Mouse (Mus musculus) MEL (cell line): ENCODE data around the gene Actbl2. TPM values are rescaled to one million over a fixed set of nuclear protein-coding genes. Genes with fewer than 3 reads are reported as not detected.

Experiments
- DNase-seq: peaks from one replicate; pipeline ENCODE4 v3.0.0; 2011; ENCODE audit warnings: low read depth, low spot score
- H3K27ac ChIP-seq: 2 replicates; pipeline ENCODE4 v1.5.1; 2012; ENCODE audit warnings: low read depth, mild to moderate bottlenecking, control low read depth, low read length, moderate library complexity; ENCODE audit not compliant: control insufficient read depth
- H3K27me3 ChIP-seq, 2 experiments: fragments of 150-350 bp in 1 of 2; sonication (generic) in 1 of 2; 2 replicates each; pipeline ENCODE4 v1.6.1; 2012; ENCODE audit warnings: low read length in 2 of 2, mild to moderate bottlenecking in 2 of 2, improper control_type of control experiment in 1 of 2, moderate library complexity in 1 of 2; ENCODE audit not compliant: insufficient read depth in 2 of 2, control insufficient read depth in 1 of 2
- H3K36me3 ChIP-seq, 2 experiments: 2 replicates each; pipeline ENCODE4 v1.6.1; 2012 to 2014; ENCODE audit warnings: low read length in 2 of 2, improper control_type of control experiment in 1 of 2, inconsistent platforms in 1 of 2, mild to moderate bottlenecking in 1 of 2; ENCODE audit not compliant: insufficient read depth in 2 of 2, control insufficient read depth in 1 of 2
- H3K4me1 ChIP-seq, 2 experiments: fragments of 150-350 bp in 1 of 2; sonication (generic) in 1 of 2; 2 replicates each; pipeline ENCODE4 v1.6.1; 2012; ENCODE audit warnings: low read length in 2 of 2, improper control_type of control experiment in 1 of 2, mild to moderate bottlenecking in 1 of 2; ENCODE audit not compliant: insufficient read depth in 2 of 2, control insufficient read depth in 1 of 2
- H3K4me3 ChIP-seq, 2 experiments: fragments of 150-350 bp in 1 of 2; sonication (generic) in 1 of 2; 2 replicates each; pipeline ENCODE4 v1.5.1; 2012; ENCODE audit warnings: low read depth in 2 of 2, low read length in 2 of 2, mild to moderate bottlenecking in 2 of 2, moderate library complexity in 2 of 2, control low read depth in 1 of 2, improper control_type of control experiment in 1 of 2; ENCODE audit not compliant: control insufficient read depth in 1 of 2, insufficient read depth in 1 of 2
- H3K79me2 ChIP-seq: 2 replicates; pipeline ENCODE4 v1.6.1; 2012; ENCODE audit warnings: mild to moderate bottlenecking, low read length, moderate library complexity; ENCODE audit not compliant: control insufficient read depth, poor library complexity, insufficient read depth
- H3K9ac ChIP-seq: 2 replicates; pipeline ENCODE4 v1.6.1; 2012; ENCODE audit warnings: low read depth, mild to moderate bottlenecking, control low read depth, low read length, moderate library complexity; ENCODE audit not compliant: control insufficient read depth, poor library complexity, severe bottlenecking
- H3K9me3 ChIP-seq: fragments of 150-350 bp; sonication (generic); replicated peaks from 2 replicates; pipeline ENCODE4 v1.6.1; 2012; ENCODE audit warnings: mild to moderate bottlenecking, low read length, improper control_type of control experiment, moderate library complexity; ENCODE audit not compliant: insufficient read depth
- BHLHE40 ChIP-seq: IDR thresholded peaks from 2 replicates; pipeline ENCODE4 v1.6.1; 2012; ENCODE audit warnings: low read depth, mild to moderate bottlenecking, inconsistent platforms, low read length, improper control_type of control experiment, borderline replicate concordance
- CHD1 ChIP-seq: IDR thresholded peaks from 2 replicates; pipeline ENCODE4 v1.6.1; 2012; ENCODE audit warnings: low read depth, mild to moderate bottlenecking, inconsistent platforms, low read length, improper control_type of control experiment
- CHD2 ChIP-seq: IDR thresholded peaks from 2 replicates; pipeline ENCODE4 v1.6.1; 2011; ENCODE audit warnings: low read length, improper control_type of control experiment
- ELF1 ChIP-seq: IDR thresholded peaks from 2 replicates; pipeline ENCODE4 v1.6.1; 2014; ENCODE audit warnings: low read depth, mild to moderate bottlenecking, inconsistent platforms, low read length, improper control_type of control experiment, moderate library complexity
- ETS1 ChIP-seq: IDR thresholded peaks from 2 replicates; pipeline ENCODE4 v1.6.1; 2012; ENCODE audit warnings: low read depth, mild to moderate bottlenecking, inconsistent platforms, low read length, improper control_type of control experiment, moderate library complexity
- GABPA ChIP-seq: IDR thresholded peaks from 2 replicates; pipeline ENCODE4 v1.6.1; 2012; ENCODE audit warnings: low read depth, mild to moderate bottlenecking, inconsistent platforms, low read length, improper control_type of control experiment, moderate library complexity
- GATA1 ChIP-seq: IDR thresholded peaks from 2 replicates; pipeline ENCODE4 v1.6.1; 2011; ENCODE audit warnings: low read depth, low read length, improper control_type of control experiment
- HCFC1 ChIP-seq: IDR thresholded peaks from 2 replicates; pipeline ENCODE4 v1.6.1; 2012; ENCODE audit warnings: low read depth, mild to moderate bottlenecking, inconsistent platforms, low read length, improper control_type of control experiment, moderate library complexity
- JUND ChIP-seq: IDR thresholded peaks from 2 replicates; pipeline ENCODE4 v1.6.1; 2011; ENCODE audit warnings: low read depth, mild to moderate bottlenecking, improper control_type of control experiment, low read length
- KAT2A ChIP-seq: conservative IDR thresholded peaks from 2 replicates; pipeline ENCODE4 v1.6.1; 2012; ENCODE audit warnings: low read depth, low read length, improper control_type of control experiment, inconsistent platforms
- MAX ChIP-seq: IDR thresholded peaks from 2 replicates; pipeline ENCODE4 v1.6.1; 2011; ENCODE audit warnings: low read length, improper control_type of control experiment
- MAZ ChIP-seq: IDR thresholded peaks from 2 replicates; pipeline ENCODE4 v1.6.1; 2012; ENCODE audit warnings: low read depth, mild to moderate bottlenecking, inconsistent platforms, low read length, improper control_type of control experiment
- MYC ChIP-seq: IDR thresholded peaks from 2 replicates; pipeline ENCODE4 v1.6.1; 2011; ENCODE audit warnings: low read depth, mild to moderate bottlenecking, low read length, improper control_type of control experiment, moderate library complexity
- NELFE ChIP-seq: IDR thresholded peaks from 2 replicates; pipeline ENCODE4 v1.6.1; 2011; ENCODE audit warnings: low read depth, low read length, improper control_type of control experiment
- POLR2AphosphoS2 ChIP-seq: IDR thresholded peaks from 2 replicates; pipeline ENCODE4 v1.6.1; 2011; ENCODE audit warnings: low read length, improper control_type of control experiment
- POLR2AphosphoS5 ChIP-seq: IDR thresholded peaks from 2 replicates; pipeline ENCODE4 v1.6.1; 2012; ENCODE audit warnings: low read depth, borderline replicate concordance, mild to moderate bottlenecking, inconsistent platforms, low read length, moderate library complexity, mixed read lengths
- RCOR1 ChIP-seq: IDR thresholded peaks from 2 replicates; pipeline ENCODE4 v1.6.1; 2012; ENCODE audit warnings: low read depth, mild to moderate bottlenecking, inconsistent platforms, low read length, improper control_type of control experiment
- SIN3A ChIP-seq: IDR thresholded peaks from 2 replicates; pipeline ENCODE4 v1.6.1; 2012; ENCODE audit warnings: low read length, improper control_type of control experiment, inconsistent platforms
- TBP ChIP-seq: IDR thresholded peaks from 2 replicates; pipeline ENCODE4 v1.8.0; 2011; ENCODE audit warnings: low read depth, low read length, improper control_type of control experiment
- UBTF ChIP-seq: IDR thresholded peaks from 2 replicates; pipeline ENCODE4 v1.6.1; 2012; ENCODE audit warnings: low read depth, mild to moderate bottlenecking, inconsistent platforms, low read length, improper control_type of control experiment, moderate library complexity, borderline replicate concordance; ENCODE audit not compliant: insufficient read depth
- USF2 ChIP-seq, 2 experiments: IDR thresholded peaks; 2 replicates each; pipeline ENCODE4 v1.6.1; 2011 to 2012; ENCODE audit warnings: improper control_type of control experiment in 2 of 2, low read length in 2 of 2, borderline replicate concordance in 1 of 2, inconsistent platforms in 1 of 2, low read depth in 1 of 2, mild to moderate bottlenecking in 1 of 2; ENCODE audit not compliant: insufficient read depth in 1 of 2
- ZC3H11A ChIP-seq: IDR thresholded peaks from 2 replicates; pipeline ENCODE4 v1.6.1; 2012; ENCODE audit warnings: low read depth, mild to moderate bottlenecking, inconsistent platforms, low read length, improper control_type of control experiment
- ZKSCAN1 ChIP-seq: IDR thresholded peaks from 2 replicates; pipeline ENCODE4 v1.6.1; 2012; ENCODE audit warnings: low read depth, mild to moderate bottlenecking, inconsistent platforms, low read length, improper control_type of control experiment, moderate library complexity
- ZMIZ1 ChIP-seq: IDR thresholded peaks from 2 replicates; pipeline ENCODE4 v1.6.1; 2012; ENCODE audit warnings: low read depth, mild to moderate bottlenecking, inconsistent platforms, low read length, improper control_type of control experiment, moderate library complexity
- ZNF384 ChIP-seq: IDR thresholded peaks from 2 replicates; pipeline ENCODE4 v1.6.1; 2012; ENCODE audit warnings: low read depth, mild to moderate bottlenecking, inconsistent platforms, low read length, improper control_type of control experiment
- polyA plus RNA-seq, 2 experiments: library from polyadenylated mRNA; stranded (reverse) in 1 of 2; unstranded in 1 of 2; fragments of >175 nt in 1 of 2; fragments of >200 nt in 1 of 2; gene quantifications; 2 replicates each; pipeline versions ENCODE4 v1.2.1 to v1.2.4; 2012; ENCODE audit warnings: low replicate concordance in 2 of 2, low read depth in 1 of 2; ENCODE audit not compliant: insufficient read length in 2 of 2, insufficient read depth in 1 of 2, missing spikeins in 1 of 2
- total RNA-seq: library from RNA; depleted of rRNA; stranded (reverse); fragments of 300-350 nt; gene quantifications from 2 replicates; pipeline ENCODE4 v1.2.3, GENCODE M21; 2012

Actbl2 gene
- total and polyA plus RNA-seq, 3 experiments: not detected

DNA sequence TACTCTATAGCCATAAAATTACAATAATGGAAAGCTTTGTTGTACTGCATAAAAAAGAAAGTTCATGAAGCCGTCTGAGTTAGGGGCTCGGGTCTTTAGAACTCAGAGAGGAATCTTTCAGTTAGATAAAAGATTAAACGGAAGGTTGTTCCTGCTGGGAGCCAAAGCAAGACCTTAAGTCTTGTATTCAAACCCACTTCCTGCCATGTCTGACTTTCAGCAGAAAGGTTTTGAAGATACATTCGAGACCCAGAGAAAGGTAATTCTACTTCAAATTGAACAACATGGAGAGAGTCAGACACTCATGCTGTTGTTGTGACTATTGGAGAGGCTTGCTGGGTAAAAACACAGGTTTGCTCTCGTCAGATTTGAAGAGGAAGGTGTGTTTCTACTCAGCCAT lies 3.0 kb upstream of the Actbl2 start:
- Histone ChIP-seq H3K79me2 (no peaks in the 10 kb centered on the region), H3K4me1 (no peaks in the 10 kb centered on the region), H3K9ac (no peak overlapping the region), H3K27me3 (no peaks in the 10 kb centered on the region), H3K4me3 (no peak overlapping the region), H3K36me3 (no peaks in the 10 kb centered on the region), H3K27ac (no peak overlapping the region), H3K9me3 (no peaks in the 10 kb centered on the region)
- no peak for TF ChIP-seq NELFE
- TF ChIP-seq POLR2AphosphoS5: no peak
- no peak for TF ChIP-seq ZNF384
- TF ChIP-seq MAZ: no peak
- no peak for TF ChIP-seq SIN3A
- TF ChIP-seq MYC: no peak
- DNase-seq: no peak

DNA sequence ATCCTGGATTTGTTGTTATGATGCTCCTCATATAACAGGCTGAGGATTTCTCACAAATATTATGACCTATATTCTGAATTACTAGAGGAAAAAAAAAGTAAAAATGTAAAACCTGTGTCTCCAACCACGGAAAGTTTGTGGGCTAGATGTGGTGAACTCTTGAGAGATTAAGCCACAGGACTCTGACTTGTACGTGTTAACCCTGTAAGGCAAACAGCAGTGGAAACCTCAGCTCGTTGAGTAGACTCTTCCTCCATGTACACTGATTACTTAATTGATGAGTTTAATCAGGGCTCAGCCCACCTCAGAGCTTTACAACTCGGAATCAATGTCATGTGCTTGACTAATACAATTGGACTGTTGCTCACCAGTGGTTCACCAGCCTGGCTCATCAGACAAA lies 3.2 kb downstream of the Actbl2 start:
- Histone ChIP-seq H3K9me3 (no peaks in the 10 kb centered on the region), H3K79me2 (no peaks in the 10 kb centered on the region), H3K4me1 (no peaks in the 10 kb centered on the region), H3K9ac (no peak overlapping the region), H3K27me3 (no peaks in the 10 kb centered on the region), H3K4me3 (no peak overlapping the region), H3K27ac (no peak overlapping the region), H3K36me3 (no peaks in the 10 kb centered on the region)
- TF ChIP-seq SIN3A: no peak
- no peak for TF ChIP-seq USF2 (IDR thresholded peaks at IDR 0.05; ENCODE audit: borderline replicate concordance in 1 of 2, insufficient read depth in 1 of 2, low read depth in 1 of 2, low read length in 2 of 2)
- no peak for TF ChIP-seq ZMIZ1
- no peak for TF ChIP-seq RCOR1
- TF ChIP-seq GATA1: no peak
- TF ChIP-seq ELF1: no peak
- no peak for TF ChIP-seq UBTF
- no peak for TF ChIP-seq ZC3H11A
- TF ChIP-seq MAX: no peak
- no peak for DNase-seq

DNA sequence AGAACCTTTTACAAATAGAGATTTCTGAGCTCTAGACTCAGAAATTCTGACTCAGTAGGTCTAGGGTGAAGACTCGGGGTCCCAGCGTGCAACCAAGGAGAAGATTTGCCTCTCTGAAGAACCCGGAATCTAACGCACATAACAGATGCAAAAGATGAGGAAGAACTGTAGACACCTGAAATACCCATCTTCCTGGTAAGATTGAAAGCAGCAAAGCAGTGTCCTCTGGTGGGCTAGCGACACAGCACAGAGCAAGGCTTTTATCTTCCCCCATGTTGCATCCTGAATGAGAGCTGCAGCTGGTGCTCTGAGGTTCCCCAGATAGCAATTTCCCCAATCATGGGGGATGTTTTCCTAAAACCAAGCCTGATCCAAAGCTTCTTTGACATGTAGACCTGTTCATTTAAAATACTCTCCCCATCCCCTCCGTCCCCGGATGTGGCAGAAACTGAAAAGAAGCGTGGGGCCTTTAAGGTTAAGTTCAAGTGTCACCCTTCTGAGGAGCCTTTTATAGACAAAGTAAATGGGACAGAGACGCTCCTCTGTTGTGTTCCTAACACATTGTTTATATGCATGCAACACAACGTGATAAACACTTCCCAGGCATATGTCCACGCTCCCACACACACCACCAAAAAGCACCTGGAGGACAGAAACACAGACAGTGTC lies 3.7 kb downstream of the Actbl2 start:
- Histone ChIP-seq H3K9ac (no peak overlapping the region), H3K27ac (no peak overlapping the region), H3K27me3 (no peaks in the 10 kb centered on the region), H3K9me3 (no peaks in the 10 kb centered on the region), H3K79me2 (no peaks in the 10 kb centered on the region), H3K4me1 (no peaks in the 10 kb centered on the region), H3K4me3 (no peak overlapping the region), H3K36me3 (no peaks in the 10 kb centered on the region)
- TF ChIP-seq ZMIZ1 (no peak), GABPA (no peak), SIN3A (no peak), JUND (no peak), RCOR1 (no peak), TBP (no peak), HCFC1 (no peak), UBTF (no peak), ZNF384 (no peak), KAT2A (no peak), CHD1 (no peak), ZKSCAN1 (no peak), ETS1 (no peak), POLR2AphosphoS2 (no peak), CHD2 (no peak), USF2 (IDR thresholded peaks at IDR 0.05; ENCODE audit: borderline replicate concordance in 1 of 2, insufficient read depth in 1 of 2, low read depth in 1 of 2, low read length in 2 of 2) (no peak), BHLHE40 (no peak)
- no peak for DNase-seq
